Mouse (Mus musculus) erythroblast, embryonic 14.5 days (primary cell): ENCODE data around the gene Mageh1. TPM values are rescaled to one million over a fixed set of nuclear protein-coding genes. Genes with fewer than 3 reads are reported as not detected.
A peak's percentile ranks its signal among the peaks of the same experiment; 100 is the strongest.
"Not testable (repeated sequence)": the region's sequence is repeated elsewhere in the genome, so short reads cannot be mapped to it uniquely, and the experiment has no call there.

Source experiments
- H3K27me3 ChIP-seq: 2 replicates; pipeline ENCODE4 v1.6.1; 2012; ENCODE audit warnings: inconsistent platforms; ENCODE audit not compliant: control insufficient read depth
- H3K36me3 ChIP-seq: 2 replicates; pipeline ENCODE4 v1.6.1; 2012; ENCODE audit warnings: mild to moderate bottlenecking, inconsistent platforms; ENCODE audit not compliant: control insufficient read depth
- H3K4me1 ChIP-seq: 2 replicates; pipeline ENCODE4 v1.6.1; 2012; ENCODE audit warnings: inconsistent platforms; ENCODE audit not compliant: control insufficient read depth
- H3K4me3 ChIP-seq: replicated peaks from 2 replicates; pipeline ENCODE3; 2012; ENCODE audit warnings: moderate library complexity, mild to moderate bottlenecking, inconsistent platforms
- H3K9me3 ChIP-seq: 2 replicates; pipeline ENCODE4 v1.6.1; 2012; ENCODE audit warnings: low read length, inconsistent platforms, mixed read lengths; ENCODE audit not compliant: control insufficient read depth
- GATA1 ChIP-seq: IDR thresholded peaks from 2 replicates; pipeline ENCODE4 v1.6.1; 2012; ENCODE audit warnings: low read length, inconsistent platforms, mixed read lengths
- TAL1 ChIP-seq: IDR thresholded peaks from 3 replicates; pipeline ENCODE4 v1.6.1; 2012; ENCODE audit warnings: low read length, inconsistent platforms, mixed read lengths
- polyA plus RNA-seq: library from polyadenylated mRNA; stranded (reverse); fragments of >175 nt; gene quantifications from 2 replicates; pipeline ENCODE4 v1.2.3, GENCODE M21; 2012

Gene Mageh1
- polyA plus RNA-seq, result not detected in 2 replicates

DNA sequence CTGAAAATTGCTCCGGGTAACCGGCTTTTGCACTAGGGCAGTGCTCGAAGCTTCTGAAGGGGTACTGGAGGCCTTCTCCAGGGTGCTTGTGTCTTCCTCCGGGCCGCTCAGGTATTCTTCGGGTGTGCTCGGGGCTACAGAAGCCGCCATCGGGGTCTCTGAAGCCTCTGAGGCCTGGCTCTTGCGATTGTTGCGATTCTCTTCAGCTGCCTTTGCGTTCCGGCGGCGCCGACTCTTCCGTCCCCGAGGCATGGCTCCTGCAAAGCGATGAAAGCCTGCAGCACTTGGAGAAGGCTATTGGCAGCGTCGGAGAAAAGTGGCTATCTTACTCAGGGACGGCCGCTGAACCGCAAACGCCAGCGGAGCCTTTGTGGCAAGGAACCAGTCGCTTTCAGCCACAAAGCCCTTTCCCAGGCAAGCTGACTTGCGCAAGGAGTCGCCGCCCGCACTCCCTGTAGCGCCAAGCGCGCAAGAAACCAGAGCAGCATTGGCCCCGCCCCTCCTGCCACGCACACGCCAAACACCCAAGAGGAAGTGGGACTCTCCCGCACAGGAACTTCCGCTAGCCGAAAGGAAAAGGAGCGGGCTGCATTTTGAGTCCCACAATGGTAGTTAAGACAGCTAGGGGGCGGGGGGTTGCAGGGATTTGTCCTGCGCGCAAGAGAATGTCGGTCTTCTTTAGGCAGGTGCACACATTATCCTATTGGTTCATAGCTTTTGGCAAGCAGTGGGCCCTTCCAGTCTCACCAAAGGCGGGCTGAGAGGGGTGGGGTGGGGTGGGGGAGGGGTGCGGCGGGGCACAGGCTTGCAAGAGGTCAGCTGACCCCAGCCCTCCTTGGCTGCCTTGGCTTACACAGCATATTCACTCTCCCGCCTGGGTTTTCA lies at the start of gene Mageh1:
Gene Mageh1 (minus strand): TSS at position 489 of the 885 bp plus-strand sequence.
- Histone ChIP-seq H3K36me3 (no peaks in the 10 kb centered on the region), H3K9me3 (peaks cover 2% of the 10 kb centered on the region; the same call in 1 of the 2 replicates), H3K4me1 (no peaks in the 10 kb centered on the region), H3K4me3 (peak within 1 kb of the TSS; percentile 43), H3K27me3 (peaks cover 13% of the 10 kb centered on the region)
- TF ChIP-seq GATA1 (no peak), TAL1 (no peak)

- not testable (repeated sequence) for H3K36me3 ChIP-seq, H3K9me3 ChIP-seq, H3K4me3 ChIP-seq, H3K4me1 ChIP-seq
- H3K27me3 ChIP-seq, result peaks cover 13% of the 10 kb centered on the region
Measured at GRCm38 (mm10) chrX:153037972-153038744, 783 bp upstream of the Mageh1 start.

GRCm38 (mm10) chrX:153031547-153031946 lies 5.8 kb downstream of the Mageh1 start:
- H3K27me3 ChIP-seq, H3K4me3 ChIP-seq, H3K36me3 ChIP-seq, H3K4me1 ChIP-seq, H3K9me3 ChIP-seq: not testable (repeated sequence)

- not testable (repeated sequence) for H3K4me3 ChIP-seq, H3K9me3 ChIP-seq, H3K36me3 ChIP-seq, H3K27me3 ChIP-seq, H3K4me1 ChIP-seq
Measured at GRCm38 (mm10) chrX:153025709-153026108, 11.7 kb downstream of the Mageh1 start.

GRCm38 (mm10) chrX:153025255-153025654 lies 12.1 kb downstream of the Mageh1 start:
- not testable (repeated sequence) for H3K27me3 ChIP-seq, H3K4me1 ChIP-seq, H3K4me3 ChIP-seq, H3K9me3 ChIP-seq, H3K36me3 ChIP-seq

- H3K27me3 ChIP-seq, result peaks cover 7% of the 10 kb centered on the region; the same call in 1 of the 2 replicates
- TF ChIP-seq GATA1 (no peak), TAL1 (no peak)
- peak overlapping the region; percentile 74 for H3K4me3 ChIP-seq
- peaks cover 15% of the 10 kb centered on the region for H3K4me1 ChIP-seq
- peaks cover 10% of the 10 kb centered on the region for H3K9me3 ChIP-seq
- H3K36me3 ChIP-seq, result no peaks in the 10 kb centered on the region
Measured at GRCm38 (mm10) chrX:153007685-153008047, 29.7 kb downstream of the Mageh1 start.

DNA sequence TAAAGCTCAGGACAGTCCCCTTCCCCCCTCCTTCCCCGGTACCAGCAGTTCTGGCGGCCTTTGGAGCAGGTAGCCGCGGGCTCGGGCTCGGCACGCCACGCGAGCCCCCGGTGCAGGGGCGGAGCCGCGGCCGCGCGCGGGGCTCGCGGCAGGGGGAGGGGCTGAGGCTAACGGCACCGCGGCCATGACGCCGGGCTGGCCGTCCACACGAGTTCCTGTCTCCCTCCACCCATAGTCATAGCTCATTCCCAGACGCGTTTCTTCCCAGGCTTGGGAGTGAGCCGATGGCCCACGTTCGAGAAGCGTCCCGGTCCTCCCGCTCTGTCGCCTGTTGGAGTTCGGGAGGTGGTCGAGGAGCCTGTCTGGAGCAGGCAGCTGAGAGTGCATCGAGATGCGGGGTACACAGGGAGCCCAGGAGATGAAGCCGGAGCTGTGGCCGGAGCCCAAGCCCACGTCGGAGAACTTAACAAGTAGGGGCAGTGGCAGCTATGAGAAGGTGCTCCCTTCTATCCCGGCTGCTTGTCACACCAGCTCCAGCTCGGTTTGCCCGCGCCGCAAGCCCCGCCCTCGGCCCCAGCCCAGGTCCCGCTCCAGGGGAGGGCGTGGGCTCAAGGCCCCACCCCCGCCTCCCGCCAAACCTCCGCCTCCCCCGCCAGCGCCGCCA lies 30.2 kb downstream of the Mageh1 start:
- peaks cover 7% of the 10 kb centered on the region; the same call in 1 of the 2 replicates for H3K27me3 ChIP-seq
- peaks cover 15% of the 10 kb centered on the region for H3K4me1 ChIP-seq
- H3K9me3 ChIP-seq, result peaks cover 10% of the 10 kb centered on the region
- TF ChIP-seq TAL1, result no peak
- no peak for TF ChIP-seq GATA1
- H3K36me3 ChIP-seq, result no peaks in the 10 kb centered on the region
- peak overlapping the region; percentile 74 for H3K4me3 ChIP-seq

DNA sequence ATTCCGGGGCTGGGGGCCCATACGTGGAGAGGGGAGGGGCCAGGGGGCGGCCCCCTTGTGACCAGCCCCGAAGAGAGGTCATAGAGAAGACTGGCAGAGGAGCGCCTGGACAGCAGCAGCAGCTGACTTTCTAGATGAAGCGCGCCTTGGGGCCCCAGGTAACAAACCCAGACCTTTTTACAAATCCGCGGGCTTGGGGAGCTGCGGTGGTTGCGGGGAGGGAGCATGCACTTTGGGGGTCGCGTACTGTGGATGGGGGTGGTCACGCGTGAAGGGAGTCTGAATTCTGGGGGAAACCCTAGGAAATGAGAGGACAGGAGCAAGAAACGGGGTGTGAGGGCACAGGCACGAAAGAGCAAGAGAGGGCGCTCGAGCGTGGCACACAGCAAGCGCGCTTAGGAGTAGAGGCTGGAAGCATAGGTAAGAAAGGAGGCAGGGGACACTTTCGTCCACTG lies 31.0 kb downstream of the Mageh1 start, which contains the start of gene Usp51:
Gene Usp51 (plus strand): TSS at position 83 of the 455 bp plus-strand sequence.
- H3K9me3 ChIP-seq, result peaks cover 10% of the 10 kb centered on the region
- TF ChIP-seq TAL1 (no peak), GATA1 (no peak)
- H3K36me3 ChIP-seq, result no peaks in the 10 kb centered on the region
- peaks cover 15% of the 10 kb centered on the region for H3K4me1 ChIP-seq
- peak within 1 kb of the TSS; percentile 74 for H3K4me3 ChIP-seq
- H3K27me3 ChIP-seq, result peaks cover 7% of the 10 kb centered on the region; the same call in 1 of the 2 replicates

- not testable (repeated sequence) for H3K27me3 ChIP-seq, H3K9me3 ChIP-seq, H3K36me3 ChIP-seq, H3K4me1 ChIP-seq, H3K4me3 ChIP-seq
Measured at GRCm38 (mm10) chrX:152996105-152996504, 41.3 kb downstream of the Mageh1 start.

DNA sequence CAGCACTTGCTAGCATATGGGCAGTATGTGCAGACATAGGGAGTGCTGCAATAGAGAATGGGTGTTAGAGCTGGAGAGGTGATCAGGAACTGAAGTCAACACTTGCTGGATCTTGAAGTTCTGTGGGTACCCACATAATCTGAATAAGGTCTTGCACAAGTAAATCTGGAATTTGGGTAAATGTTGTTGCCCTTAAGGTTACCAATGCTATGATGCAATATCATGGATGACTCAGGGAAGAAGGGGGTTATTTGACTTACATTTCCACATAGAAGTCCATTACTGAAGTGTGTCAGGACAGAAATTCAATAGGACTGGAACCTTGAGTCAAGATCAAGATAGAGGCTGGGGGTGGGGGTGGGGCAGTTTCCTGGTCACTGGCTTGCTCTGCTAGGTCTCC lies 47.5 kb downstream of the Mageh1 start:
- H3K9me3 ChIP-seq, H3K36me3 ChIP-seq, H3K4me3 ChIP-seq, H3K27me3 ChIP-seq, H3K4me1 ChIP-seq: not testable (repeated sequence)
